Mouse (Mus musculus): ENCODE results near the gene Rflna. TPM values are rescaled to one million over a fixed set of nuclear protein-coding genes. Genes with fewer than 3 reads are reported as not detected.
A peak's percentile ranks its signal among the peaks of the same experiment; 100 is the strongest.

Rflna gene
- total and polyA plus RNA-seq, 2 experiments from 2014 or later: 7.2 to 10.6 TPM

- Histone ChIP-seq H3K9me3 (ENCODE audit: low read length) (no peaks in the 10 kb centered on the region), H3K4me1 (ENCODE audit: insufficient read depth, low read length) (peaks cover 6% of the 10 kb centered on the region; the same call in 1 of the 2 replicates), H3K36me3 (ENCODE audit: insufficient read depth, low read length) (no peaks in the 10 kb centered on the region), H3K4me3 (ENCODE audit: low read depth, low read length) (no peak overlapping the region), H3K27me3 (ENCODE audit: insufficient read depth, low read length) (no peaks in the 10 kb centered on the region), H3K4me2 (ENCODE audit: low read depth, low read length, poor library complexity, severe bottlenecking) (no peak overlapping the region), H3K27ac (ENCODE audit: low read depth, low read length) (no peak overlapping the region), H3K9ac (replicated peaks; ENCODE audit: low read length, poor library complexity, severe bottlenecking) (no peak overlapping the region)
- no peak for TF ChIP-seq CTCF (IDR thresholded peaks at IDR 0.05)
- no peak for DNase-seq (ENCODE audit: low spot score)
- WGBS: 72% methylated on average over 10 of the region's 10 CpGs
- no peak for ATAC-seq (ENCODE audit: low FRiP score)
Observed at GRCm38 (mm10) chr5:125000756-125001250, 2.2 kb upstream of the Rflna start.

- no peaks in the 10 kb centered on the region for H3K36me3 ChIP-seq (ENCODE audit: insufficient read depth, low read length)
- no peak overlapping the region for H3K27ac ChIP-seq (ENCODE audit: low read depth, low read length)
- TF ChIP-seq CTCF (IDR thresholded peaks at IDR 0.05): no peak
- ATAC-seq (ENCODE audit: low FRiP score) (no peak), DNase-seq (ENCODE audit: low spot score) (no peak)
- no peaks in the 10 kb centered on the region for H3K27me3 ChIP-seq (ENCODE audit: insufficient read depth, low read length)
- H3K4me2 ChIP-seq (ENCODE audit: low read depth, low read length, poor library complexity, severe bottlenecking): peak overlapping the region; percentile 49
- peak overlapping the region; percentile 30 for H3K4me3 ChIP-seq (ENCODE audit: low read depth, low read length)
- WGBS: 14% methylated on average over 15 of the region's 15 CpGs
- H3K9me3 ChIP-seq (ENCODE audit: low read length): no peaks in the 10 kb centered on the region
- peaks cover 6% of the 10 kb centered on the region; the same call in 1 of the 2 replicates for H3K4me1 ChIP-seq (ENCODE audit: insufficient read depth, low read length)
- H3K9ac ChIP-seq (replicated peaks; ENCODE audit: low read length, poor library complexity, severe bottlenecking): 0 out of 2 replicates have a peak overlapping the region, but pooled peaks have one; percentile 33
Observed at GRCm38 (mm10) chr5:125003873-125004255, 843 bp downstream of the Rflna start.

- peak; percentile 28 for DNase-seq (ENCODE audit: low spot score)
Observed at GRCm38 (mm10) chr5:125005871-125006652, 3.0 kb downstream of the Rflna start.

GRCm38 (mm10) chr5:125006896-125007295 lies 3.9 kb downstream of the Rflna start:
- Histone ChIP-seq H3K4me3 (ENCODE audit: low read depth, low read length) (no peak overlapping the region), H3K27me3 (ENCODE audit: insufficient read depth, low read length) (no peaks in the 10 kb centered on the region), H3K9me3 (ENCODE audit: low read length) (no peaks in the 10 kb centered on the region), H3K36me3 (ENCODE audit: insufficient read depth, low read length) (peaks cover 4% of the 10 kb centered on the region; the same call in 1 of the 2 replicates), H3K9ac (replicated peaks; ENCODE audit: low read length, poor library complexity, severe bottlenecking) (no peak overlapping the region), H3K4me2 (ENCODE audit: low read depth, low read length, poor library complexity, severe bottlenecking) (no peak overlapping the region), H3K4me1 (ENCODE audit: insufficient read depth, low read length) (peaks cover 6% of the 10 kb centered on the region; the same call in 1 of the 2 replicates), H3K27ac (ENCODE audit: low read depth, low read length) (no peak overlapping the region)
- ATAC-seq (ENCODE audit: low FRiP score): no peak
- TF ChIP-seq CTCF (IDR thresholded peaks at IDR 0.05): no peak
- DNase-seq (ENCODE audit: low spot score): no peak
- 74% methylated on average over 5 of the region's 5 CpGs for WGBS

More at GRCm38 (mm10) chr5:125005871-125006652, 3.0 kb downstream of the Rflna start:
- no peak overlapping the region for H3K27ac ChIP-seq (ENCODE audit: low read depth, low read length)
- H3K4me3 ChIP-seq (ENCODE audit: low read depth, low read length): no peak overlapping the region
- 72% methylated on average over 9 of the region's 9 CpGs for WGBS
- H3K4me2 ChIP-seq (ENCODE audit: low read depth, low read length, poor library complexity, severe bottlenecking): no peak overlapping the region
- no peaks in the 10 kb centered on the region for H3K9me3 ChIP-seq (ENCODE audit: low read length)
- ATAC-seq (ENCODE audit: low FRiP score): no peak
- 0 out of 2 replicates have a peak, but pooled peaks cover 4% of the 10 kb centered on the region for H3K36me3 ChIP-seq (ENCODE audit: insufficient read depth, low read length)
- no peak for TF ChIP-seq CTCF (IDR thresholded peaks at IDR 0.05)
- peaks cover 6% of the 10 kb centered on the region; the same call in 1 of the 2 replicates for H3K4me1 ChIP-seq (ENCODE audit: insufficient read depth, low read length)
- no peak overlapping the region for H3K9ac ChIP-seq (replicated peaks; ENCODE audit: low read length, poor library complexity, severe bottlenecking)
- H3K27me3 ChIP-seq (ENCODE audit: insufficient read depth, low read length): no peaks in the 10 kb centered on the region

GRCm38 (mm10) chr5:125011166-125011565 lies 8.1 kb downstream of the Rflna start:
- WGBS: 89% methylated on average over 24 of the region's 24 CpGs
- no peak overlapping the region for H3K4me2 ChIP-seq (ENCODE audit: low read depth, low read length, poor library complexity, severe bottlenecking)
- H3K4me1 ChIP-seq (ENCODE audit: insufficient read depth, low read length): no peaks in the 10 kb centered on the region
- no peaks in the 10 kb centered on the region for H3K9me3 ChIP-seq (ENCODE audit: low read length)
- no peak overlapping the region for H3K4me3 ChIP-seq (ENCODE audit: low read depth, low read length)
- no peak overlapping the region for H3K9ac ChIP-seq (replicated peaks; ENCODE audit: low read length, poor library complexity, severe bottlenecking)
- no peak for ATAC-seq (ENCODE audit: low FRiP score)
- TF ChIP-seq CTCF (IDR thresholded peaks at IDR 0.05): no peak
- no peak overlapping the region for H3K27ac ChIP-seq (ENCODE audit: low read depth, low read length)
- peaks cover 14% of the 10 kb centered on the region for H3K36me3 ChIP-seq (ENCODE audit: insufficient read depth, low read length)
- DNase-seq (ENCODE audit: low spot score): no peak
- no peaks in the 10 kb centered on the region for H3K27me3 ChIP-seq (ENCODE audit: insufficient read depth, low read length)

GRCm38 (mm10) chr5:125011628-125012027 lies 8.6 kb downstream of the Rflna start:
- Histone ChIP-seq H3K9me3 (ENCODE audit: low read length) (no peaks in the 10 kb centered on the region), H3K36me3 (ENCODE audit: insufficient read depth, low read length) (peaks cover 19% of the 10 kb centered on the region), H3K4me2 (ENCODE audit: low read depth, low read length, poor library complexity, severe bottlenecking) (no peak overlapping the region), H3K4me1 (ENCODE audit: insufficient read depth, low read length) (no peaks in the 10 kb centered on the region), H3K27ac (ENCODE audit: low read depth, low read length) (no peak overlapping the region), H3K4me3 (ENCODE audit: low read depth, low read length) (no peak overlapping the region), H3K9ac (replicated peaks; ENCODE audit: low read length, poor library complexity, severe bottlenecking) (no peak overlapping the region), H3K27me3 (ENCODE audit: insufficient read depth, low read length) (no peaks in the 10 kb centered on the region)
- WGBS: 89% methylated on average over 8 of the region's 8 CpGs
- TF ChIP-seq CTCF (IDR thresholded peaks at IDR 0.05): no peak
- ATAC-seq (ENCODE audit: low FRiP score) (no peak), DNase-seq (ENCODE audit: low spot score) (no peak)

Data from midbrain, postnatal 0 days (tissue).